Mouse (Mus musculus) limb, embryonic 13.5 days (tissue): Measurements from ENCODE around the gene BC048562. TPM values are rescaled to one million over a fixed set of nuclear protein-coding genes. Genes with fewer than 3 reads are reported as not detected.
A peak's percentile ranks its signal among the peaks of the same experiment; 100 is the strongest.

Experiments
- ATAC-seq: fragments of 200-750 bp; cut with Nextera tagmentation; 2 replicates; pipeline ENCODE4 v1.8.0; 2017; ENCODE audit warnings: low read depth, moderate number of reproducible peaks, moderate TSS enrichment; ENCODE audit not compliant: low FRiP score
- H3K27ac ChIP-seq: fragments of 300-500 bp; sonication (generic); 2 replicates; pipeline ENCODE4 v1.5.1; 2015; ENCODE audit warnings: inconsistent platforms, mild to moderate bottlenecking, moderate library complexity
- H3K27me3 ChIP-seq: fragments of 300-500 bp; sonication (generic); 2 replicates; pipeline ENCODE4 v1.6.1; 2015; ENCODE audit warnings: mild to moderate bottlenecking, inconsistent platforms
- H3K36me3 ChIP-seq: fragments of 300-500 bp; sonication (generic); 2 replicates; pipeline ENCODE4 v1.6.1; 2015; ENCODE audit warnings: inconsistent platforms, mild to moderate bottlenecking, moderate library complexity
- H3K4me1 ChIP-seq: fragments of 300-500 bp; sonication (generic); 2 replicates; pipeline ENCODE4 v1.6.1; 2015; ENCODE audit warnings: inconsistent platforms
- H3K4me2 ChIP-seq: fragments of 300-500 bp; sonication (generic); replicated peaks from 2 replicates; pipeline ENCODE4 v1.6.1; 2015; ENCODE audit warnings: inconsistent platforms, mild to moderate bottlenecking, moderate library complexity
- H3K4me3 ChIP-seq: fragments of 300-500 bp; sonication (generic); 2 replicates; pipeline ENCODE4 v1.5.1; 2015; ENCODE audit warnings: moderate library complexity, mild to moderate bottlenecking, inconsistent platforms
- H3K9ac ChIP-seq: fragments of 300-500 bp; sonication (generic); 2 replicates; pipeline ENCODE4 v1.6.1; 2015; ENCODE audit warnings: mild to moderate bottlenecking, inconsistent platforms
- H3K9me3 ChIP-seq: fragments of 300-500 bp; sonication (generic); 2 replicates; pipeline ENCODE4 v1.6.1; 2016; ENCODE audit warnings: inconsistent platforms
- WGBS: fragments of 180-500 bp; shearing (Covaris S2); methylation state at CpG from one replicate; pipeline ENCODE4 v1.1.7; 2015; 5-methylcytosine and 5-hydroxymethylcytosine counted together
- polyA plus RNA-seq: library from polyadenylated mRNA; unstranded; fragments of >200 nt; fragmentation: Nextera tagmentation; extraction: Ambion mirVana; gene quantifications from 2 replicates; pipeline ENCODE4 v1.2.1, GENCODE M21; 2015

BC048562 gene
- polyA plus RNA-seq, 1 experiment from 2014 or later = not detected

GRCm38 (mm10) chr9:108483051-108483790, 46.9 kb downstream of the BC048562 start:
- no peak for ATAC-seq
- Histone ChIP-seq H3K4me2 (no peak overlapping the region), H3K36me3 (peaks cover 71% of the 10 kb centered on the region), H3K27ac (no peak overlapping the region), H3K9me3 (no peaks in the 10 kb centered on the region), H3K27me3 (no peaks in the 10 kb centered on the region), H3K9ac (0 out of 2 replicates have a peak overlapping the region, but pooled peaks have one; percentile 8), H3K4me3 (no peak overlapping the region), H3K4me1 (peaks cover 24% of the 10 kb centered on the region)
- WGBS = 92% methylated on average over 18 of the region's 18 CpGs

GRCm38 (mm10) chr9:108484021-108484420, 47.7 kb downstream of the BC048562 start:
- Histone ChIP-seq H3K27ac (no peak overlapping the region), H3K4me1 (peaks cover 23% of the 10 kb centered on the region), H3K4me2 (no peak overlapping the region), H3K36me3 (peaks cover 79% of the 10 kb centered on the region), H3K27me3 (no peaks in the 10 kb centered on the region), H3K4me3 (no peak overlapping the region), H3K9me3 (no peaks in the 10 kb centered on the region), H3K9ac (no peak overlapping the region)
- no peak for ATAC-seq
- WGBS = 94% methylated on average over 15 of the region's 15 CpGs

GRCm38 (mm10) chr9:108485301-108485875, 49.1 kb downstream of the BC048562 start:
- Histone ChIP-seq H3K4me1 (peaks cover 20% of the 10 kb centered on the region), H3K27me3 (no peaks in the 10 kb centered on the region), H3K36me3 (peaks cover 88% of the 10 kb centered on the region), H3K9me3 (no peaks in the 10 kb centered on the region), H3K9ac (no peak overlapping the region), H3K27ac (no peak overlapping the region), H3K4me2 (no peak overlapping the region), H3K4me3 (no peak overlapping the region)
- 95% methylated on average over 19 of the region's 19 CpGs for whole genome bisulfite sequencing
- no peak for ATAC-seq

GRCm38 (mm10) chr9:108486973-108487530, 50.8 kb downstream of the BC048562 start:
- no peak for ATAC-seq
- WGBS = 93% methylated on average over 8 of the region's 8 CpGs
- H3K4me3 ChIP-seq = no peak overlapping the region
- peaks cover 16% of the 10 kb centered on the region for H3K4me1 ChIP-seq
- no peaks in the 10 kb centered on the region for H3K27me3 ChIP-seq
- H3K9me3 ChIP-seq = no peaks in the 10 kb centered on the region
- H3K27ac ChIP-seq = no peak overlapping the region
- peaks cover 79% of the 10 kb centered on the region for H3K36me3 ChIP-seq
- H3K4me2 ChIP-seq = no peak overlapping the region
- H3K9ac ChIP-seq = no peak overlapping the region

DNA sequence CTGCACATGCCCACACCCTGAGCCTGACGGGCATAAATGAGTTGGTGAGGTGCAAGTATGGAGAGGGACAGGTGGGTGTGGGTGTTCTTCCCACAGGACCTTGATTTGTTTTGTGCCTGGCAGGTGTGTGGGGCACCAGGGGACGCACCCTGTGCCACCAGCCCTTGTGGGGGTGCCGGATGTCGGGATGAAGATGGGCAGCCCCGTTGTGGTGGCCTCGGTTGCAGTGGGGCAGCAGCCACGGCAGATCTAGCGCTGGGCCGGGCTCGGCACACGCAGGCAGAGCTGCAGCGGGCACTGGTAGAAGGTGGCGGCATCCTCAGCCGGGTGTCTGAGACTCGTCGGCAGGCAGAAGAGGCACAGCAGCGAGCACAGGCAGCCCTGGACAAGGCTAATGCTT, 52.1 kb downstream of the BC048562 start:
- no peaks in the 10 kb centered on the region for H3K27me3 ChIP-seq
- peaks cover 79% of the 10 kb centered on the region for H3K36me3 ChIP-seq
- 97% methylated on average over 17 of the region's 17 CpGs for WGBS
- no peak overlapping the region for H3K9ac ChIP-seq
- no peaks in the 10 kb centered on the region for H3K9me3 ChIP-seq
- H3K27ac ChIP-seq = no peak overlapping the region
- ATAC-seq = no peak
- no peak overlapping the region for H3K4me2 ChIP-seq
- peaks cover 26% of the 10 kb centered on the region for H3K4me1 ChIP-seq
- H3K4me3 ChIP-seq = no peak overlapping the region

DNA sequence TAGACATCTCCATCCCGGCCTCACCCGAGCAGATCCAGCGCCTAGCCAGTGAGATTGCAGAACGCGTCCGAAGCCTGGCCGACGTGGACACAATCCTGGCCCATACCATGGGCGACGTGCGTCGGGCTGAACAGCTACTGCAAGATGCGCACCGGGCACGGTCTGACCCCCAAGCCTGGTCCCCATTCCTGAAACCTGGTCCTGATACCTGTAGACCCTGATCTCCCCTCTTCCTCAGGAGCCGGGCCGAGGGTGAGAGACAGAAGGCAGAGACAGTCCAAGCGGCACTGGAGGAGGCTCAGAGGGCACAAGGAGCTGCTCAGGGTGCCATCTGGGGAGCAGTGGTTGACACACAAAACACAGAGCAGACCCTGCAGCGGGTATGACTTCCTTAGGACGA, 52.9 kb downstream of the BC048562 start:
- H3K4me1 ChIP-seq = peaks cover 26% of the 10 kb centered on the region
- WGBS = 97% methylated on average over 20 of the region's 20 CpGs
- H3K9me3 ChIP-seq = no peaks in the 10 kb centered on the region
- H3K4me3 ChIP-seq = no peak overlapping the region
- peak overlapping the region; percentile 25; the same call in 1 of the 2 replicates for H3K9ac ChIP-seq
- H3K27ac ChIP-seq = no peak overlapping the region
- no peak for ATAC-seq
- no peak overlapping the region for H3K4me2 ChIP-seq
- no peaks in the 10 kb centered on the region for H3K27me3 ChIP-seq
- peaks cover 79% of the 10 kb centered on the region for H3K36me3 ChIP-seq

- peak overlapping the region; percentile 98 for H3K4me3 ChIP-seq
- peak overlapping the region; percentile 95 for H3K27ac ChIP-seq
- H3K9me3 ChIP-seq = no peaks in the 10 kb centered on the region
- ATAC-seq = no peak; the same call in 1 of the 2 replicates
- peaks cover 81% of the 10 kb centered on the region for H3K36me3 ChIP-seq
- H3K9ac ChIP-seq = peak overlapping the region; percentile 65
- 62% methylated on average over 26 of the region's 26 CpGs for WGBS
- peak overlapping the region; percentile 95 for H3K4me2 ChIP-seq
- H3K27me3 ChIP-seq = no peaks in the 10 kb centered on the region
- H3K4me1 ChIP-seq = peaks cover 26% of the 10 kb centered on the region
Measured at GRCm38 (mm10) chr9:108489702-108490558, 53.6 kb downstream of the BC048562 start.

GRCm38 (mm10) chr9:108490559-108491285, 54.4 kb downstream of the BC048562 start, which contains the start of gene Usp19:
TSS of gene Usp19 (plus strand) at chr9:108490602.
- H3K9ac ChIP-seq = peak within 1 kb of the TSS; percentile 97
- peaks cover 26% of the 10 kb centered on the region for H3K4me1 ChIP-seq
- H3K4me2 ChIP-seq = peak within 1 kb of the TSS; percentile 95
- peaks cover 81% of the 10 kb centered on the region for H3K36me3 ChIP-seq
- H3K9me3 ChIP-seq = no peaks in the 10 kb centered on the region
- under 1% methylated on average over 66 of the region's 69 CpGs for WGBS
- peak; percentile 95 for ATAC-seq
- no peaks in the 10 kb centered on the region for H3K27me3 ChIP-seq
- peak within 1 kb of the TSS; percentile 98 for H3K4me3 ChIP-seq
- H3K27ac ChIP-seq = peak within 1 kb of the TSS; percentile 95

- Histone ChIP-seq H3K4me3 (peak overlapping the region; percentile 98), H3K9ac (peak overlapping the region; percentile 97), H3K27me3 (no peaks in the 10 kb centered on the region), H3K9me3 (no peaks in the 10 kb centered on the region), H3K36me3 (peaks cover 81% of the 10 kb centered on the region), H3K4me2 (peak overlapping the region; percentile 95), H3K27ac (peak overlapping the region; percentile 95), H3K4me1 (peaks cover 26% of the 10 kb centered on the region)
- WGBS = 7% methylated on average over 12 of the region's 12 CpGs
- no peak for ATAC-seq
Measured at GRCm38 (mm10) chr9:108491286-108491580, 55.0 kb downstream of the BC048562 start.

GRCm38 (mm10) chr9:108492043-108492750, 55.9 kb downstream of the BC048562 start:
- Histone ChIP-seq H3K27ac (no peak overlapping the region), H3K27me3 (no peaks in the 10 kb centered on the region), H3K4me1 (peaks cover 26% of the 10 kb centered on the region), H3K4me2 (peak overlapping the region; percentile 95), H3K4me3 (peak overlapping the region; percentile 98), H3K9me3 (no peaks in the 10 kb centered on the region), H3K9ac (peak overlapping the region; percentile 97), H3K36me3 (peaks cover 81% of the 10 kb centered on the region)
- no peak for ATAC-seq
- 87% methylated on average over 16 of the region's 16 CpGs for WGBS

GRCm38 (mm10) chr9:108493246-108493645, 57.0 kb downstream of the BC048562 start:
- WGBS = 97% methylated on average over 8 of the region's 8 CpGs

More at GRCm38 (mm10) chr9:108493246-108493645, 57.0 kb downstream of the BC048562 start:
- no peaks in the 10 kb centered on the region for H3K27me3 ChIP-seq
- no peak overlapping the region for H3K9ac ChIP-seq
- no peak for ATAC-seq
- peaks cover 26% of the 10 kb centered on the region for H3K4me1 ChIP-seq
- peaks cover 81% of the 10 kb centered on the region for H3K36me3 ChIP-seq
- no peak overlapping the region for H3K4me2 ChIP-seq
- H3K4me3 ChIP-seq = no peak overlapping the region
- H3K9me3 ChIP-seq = no peaks in the 10 kb centered on the region
- H3K27ac ChIP-seq = no peak overlapping the region
